Mouse (Mus musculus) hindbrain, postnatal 0 days (tissue): ENCODE results near the gene Adam20. TPM values are rescaled to one million over a fixed set of nuclear protein-coding genes. Genes with fewer than 3 reads are reported as not detected.
"Not testable (repeated sequence)": the region's sequence is repeated elsewhere in the genome, so short reads cannot be mapped to it uniquely, and the experiment has no call there.

ENCODE experiments used
- ATAC-seq: fragments of 200-750 bp; cut with Nextera tagmentation; 2 replicates; pipeline ENCODE4 v1.8.0; 2017; ENCODE audit warnings: mild to moderate bottlenecking, moderate TSS enrichment, moderate library complexity
- DNase-seq: peaks from one replicate; pipeline ENCODE4 v3.0.0-alpha.2; 2015; ENCODE audit warnings: low spot score
- H3K27ac ChIP-seq: fragments of 300-500 bp; sonication (generic); 2 replicates; pipeline ENCODE4 v1.5.1; 2014; ENCODE audit warnings: mild to moderate bottlenecking
- H3K27me3 ChIP-seq: fragments of 300-500 bp; sonication (generic); 2 replicates; pipeline ENCODE4 v1.6.1; 2014; ENCODE audit warnings: low read length, mixed read lengths; ENCODE audit not compliant: insufficient read depth
- H3K36me3 ChIP-seq: fragments of 300-500 bp; sonication (generic); 2 replicates; pipeline ENCODE4 v1.6.1; 2014; ENCODE audit warnings: low read length, mixed read lengths; ENCODE audit not compliant: insufficient read depth
- H3K4me1 ChIP-seq: fragments of 300-500 bp; sonication (generic); 2 replicates; pipeline ENCODE4 v1.6.1; 2014; ENCODE audit warnings: antibody characterized with exemption, low read length, mixed read lengths; ENCODE audit not compliant: insufficient read depth
- H3K4me2 ChIP-seq: fragments of 300-500 bp; sonication (generic); 2 replicates; pipeline ENCODE4 v1.6.1; 2014; ENCODE audit warnings: low read depth, mild to moderate bottlenecking, low read length, moderate library complexity, mixed read lengths
- H3K4me3 ChIP-seq: fragments of 300-500 bp; sonication (generic); 2 replicates; pipeline ENCODE4 v1.5.1; 2014; ENCODE audit warnings: low read length
- H3K9ac ChIP-seq: fragments of 300-500 bp; sonication (generic); replicated peaks from 2 replicates; pipeline ENCODE4 v1.6.1; 2014; ENCODE audit warnings: mild to moderate bottlenecking, low read length, moderate library complexity, mixed read lengths
- H3K9me3 ChIP-seq: fragments of 300-500 bp; sonication (generic); 2 replicates; pipeline ENCODE4 v1.6.1; 2016; ENCODE audit warnings: low read length, mixed read lengths
- CTCF ChIP-seq: IDR thresholded peaks from 2 replicates; pipeline ENCODE4 v1.5.1; 2016; ENCODE audit warnings: antibody characterized with exemption, control low read depth, low read depth
- WGBS: fragments of 180-500 bp; shearing (Covaris S2); extraction: QIAGEN DNeasy Blood & Tissue Kit; methylation state at CpG from one replicate; pipeline ENCODE4 v1.1.7; 2014; 5-methylcytosine and 5-hydroxymethylcytosine counted together
- polyA plus RNA-seq: library from polyadenylated mRNA; unstranded; fragments of >200 nt; fragmentation: Nextera tagmentation; extraction: Ambion mirVana; gene quantifications from 2 replicates; pipeline ENCODE4 v1.2.1, GENCODE M21; 2015
- total RNA-seq: library from RNA; depleted of rRNA; stranded (reverse); fragments of >200 nt; gene quantifications from 2 replicates; pipeline ENCODE4 v1.2.3, GENCODE M21; 2014; rRNA removed

The Adam20 gene
- total RNA-seq = not detected in 2 replicates
- not detected in 2 replicates for polyA plus RNA-seq

- not testable (repeated sequence) for H3K9ac ChIP-seq, H3K9me3 ChIP-seq, H3K36me3 ChIP-seq, H3K4me3 ChIP-seq, ATAC-seq, DNase-seq, H3K4me1 ChIP-seq, H3K4me2 ChIP-seq, H3K27ac ChIP-seq, H3K27me3 ChIP-seq
- 70% methylated on average over 1 of the region's 1 CpGs for WGBS
These were observed at the start of gene Adam20 for GRCm38 (mm10) chr8:40792973-40793372. Gene Adam20 (plus strand): TSS chr8:40793273.

- H3K27me3 ChIP-seq, H3K27ac ChIP-seq, DNase-seq, H3K4me3 ChIP-seq, H3K36me3 ChIP-seq, H3K9me3 ChIP-seq, H3K4me2 ChIP-seq, H3K4me1 ChIP-seq, ATAC-seq, H3K9ac ChIP-seq: not testable (repeated sequence)
- WGBS = 63% methylated on average over 1 of the region's 1 CpGs
These were observed 41.2 kb upstream of the Adam20 start, which contains the start of gene Adam25 for GRCm38 (mm10) chr8:40751908-40752307. Gene Adam25 (plus strand): TSS chr8:40752208.

- no peak overlapping the region for H3K9ac ChIP-seq
- H3K4me2 ChIP-seq = no peak overlapping the region
- no peaks in the 10 kb centered on the region for H3K9me3 ChIP-seq
- no peak overlapping the region for H3K4me3 ChIP-seq
- TF ChIP-seq CTCF = no peak
- H3K27ac ChIP-seq = no peak overlapping the region
- ATAC-seq (no peak), DNase-seq (no peak)
- no peaks in the 10 kb centered on the region for H3K27me3 ChIP-seq
- H3K36me3 ChIP-seq = no peaks in the 10 kb centered on the region
- no peaks in the 10 kb centered on the region for H3K4me1 ChIP-seq
These were observed 9.8 kb upstream of the Adam20 start for GRCm38 (mm10) chr8:40783320-40783719.

- H3K9me3 ChIP-seq = no peaks in the 10 kb centered on the region
- H3K36me3 ChIP-seq = no peaks in the 10 kb centered on the region
- H3K27me3 ChIP-seq = no peaks in the 10 kb centered on the region
- no peak for TF ChIP-seq CTCF
- 94% methylated on average over 2 of the region's 2 CpGs for WGBS
- H3K4me1 ChIP-seq = no peaks in the 10 kb centered on the region
- H3K4me3 ChIP-seq = no peak overlapping the region
- DNase-seq (no peak), ATAC-seq (no peak)
- no peak overlapping the region for H3K4me2 ChIP-seq
- H3K9ac ChIP-seq = no peak overlapping the region
- H3K27ac ChIP-seq = no peak overlapping the region
These were observed 10.5 kb downstream of the Adam20 start for GRCm38 (mm10) chr8:40803379-40804079.

Other genes starting within 250 kb of the Adam20 start
- gene Adam24, start 118.2 kb upstream of the Adam20 start, total RNA-seq = not detected in 2 replicates
- gene Adam24, start 118.2 kb upstream of the Adam20 start, polyA plus RNA-seq = not detected in 2 replicates
- gene Adam25, start 41.1 kb upstream of the Adam20 start, total RNA-seq = not detected in 2 replicates
- gene Adam25, start 41.1 kb upstream of the Adam20 start, polyA plus RNA-seq = not detected in 2 replicates
- gene Adam39, start 29.7 kb downstream of the Adam20 start, total RNA-seq = not detected in 2 replicates
- gene Adam39, start 29.7 kb downstream of the Adam20 start, polyA plus RNA-seq = not detected in 2 replicates